Mouse (Mus musculus): Measurements from ENCODE around the gene Olfr1151. TPM values are rescaled to one million over a fixed set of nuclear protein-coding genes. Genes with fewer than 3 reads are reported as not detected.

Gene Olfr1151
- not detected in 2 replicates for total RNA-seq (2014; fragmentation: Nextera tagmentation)
- total RNA-seq (2017), result not detected in 2 replicates

- ATAC-seq (replicated peaks; ENCODE audit: poor library complexity, severe bottlenecking), result no peak
Observed at GRCm38 (mm10) chr2:87855562-87855961, at the start of gene Olfr1151. TSS of gene Olfr1151 (plus strand) at chr2:87855862.

GRCm38 (mm10) chr2:87809522-87809921 lies 46.1 kb upstream of the Olfr1151 start, which contains the start of gene Olfr1145:
TSS of gene Olfr1145 (plus strand) at chr2:87809822.
- ATAC-seq (replicated peaks; ENCODE audit: poor library complexity, severe bottlenecking), result no peak

- ATAC-seq (replicated peaks; ENCODE audit: poor library complexity, severe bottlenecking), result no peak
Observed at GRCm38 (mm10) chr2:87830233-87830632, 25.4 kb upstream of the Olfr1151 start, which contains the start of gene Olfr1148. TSS of gene Olfr1148 (plus strand) at chr2:87830533.

- ATAC-seq (replicated peaks; ENCODE audit: poor library complexity, severe bottlenecking), result no peak
Observed at GRCm38 (mm10) chr2:87843693-87844092, 12.0 kb upstream of the Olfr1151 start, which contains the start of gene Olfr1150-ps1. TSS of gene Olfr1150-ps1 (plus strand) at chr2:87843993.

- ATAC-seq (replicated peaks; ENCODE audit: poor library complexity, severe bottlenecking), result no peak
Observed at GRCm38 (mm10) chr2:87866192-87866591, 10.5 kb downstream of the Olfr1151 start, which contains the start of gene Olfr1152. TSS of gene Olfr1152 (plus strand) at chr2:87866492.

- ATAC-seq (replicated peaks; ENCODE audit: poor library complexity, severe bottlenecking), result no peak
Observed at GRCm38 (mm10) chr2:87894662-87895061, 39.0 kb downstream of the Olfr1151 start, which contains the start of gene Olfr1153. TSS of gene Olfr1153 (plus strand) at chr2:87894962.

GRCm38 (mm10) chr2:87905066-87905465 lies 49.4 kb downstream of the Olfr1151 start, which contains the start of gene Olfr1154:
TSS of gene Olfr1154 (minus strand) at chr2:87905166.
- no peak for ATAC-seq (replicated peaks; ENCODE audit: poor library complexity, severe bottlenecking)

Other genes starting within 250 kb of the Olfr1151 start
- not detected in 2 replicates for gene Olfr1130, start 249.7 kb upstream of the Olfr1151 start, total RNA-seq (2014; fragmentation: Nextera tagmentation)
- gene Olfr1130, start 249.7 kb upstream of the Olfr1151 start, total RNA-seq (2017), result not detected in 2 replicates
- not detected in 2 replicates for gene Olfr1131, start 228.8 kb upstream of the Olfr1151 start, total RNA-seq (2014; fragmentation: Nextera tagmentation)
- not detected in 2 replicates for gene Olfr1131, start 228.8 kb upstream of the Olfr1151 start, total RNA-seq (2017)
- not detected in 2 replicates for gene Olfr1132, start 218.3 kb upstream of the Olfr1151 start, total RNA-seq (2014; fragmentation: Nextera tagmentation)
- not detected in 2 replicates for gene Olfr1132, start 218.3 kb upstream of the Olfr1151 start, total RNA-seq (2017)
- not detected in 2 replicates for gene Olfr1133, start 208.5 kb upstream of the Olfr1151 start, total RNA-seq (2014; fragmentation: Nextera tagmentation)
- gene Olfr1133, start 208.5 kb upstream of the Olfr1151 start, total RNA-seq (2017), result not detected in 2 replicates
- not detected in 2 replicates for gene Olfr1134, start 197.4 kb upstream of the Olfr1151 start, total RNA-seq (2014; fragmentation: Nextera tagmentation)
- not detected in 2 replicates for gene Olfr1134, start 197.4 kb upstream of the Olfr1151 start, total RNA-seq (2017)
- not detected in 2 replicates for gene Olfr1135, start 182.2 kb upstream of the Olfr1151 start, total RNA-seq (2014; fragmentation: Nextera tagmentation)
- gene Olfr1135, start 182.2 kb upstream of the Olfr1151 start, total RNA-seq (2017), result not detected in 2 replicates
- gene Olfr1136, start 161.9 kb upstream of the Olfr1151 start, total RNA-seq (2014; fragmentation: Nextera tagmentation), result not detected in 2 replicates
- gene Olfr1136, start 161.9 kb upstream of the Olfr1151 start, total RNA-seq (2017), result not detected in 2 replicates
- gene Olfr1137, start 142.7 kb upstream of the Olfr1151 start, total RNA-seq (2014; fragmentation: Nextera tagmentation), result not detected in 2 replicates
- not detected in 2 replicates for gene Olfr1137, start 142.7 kb upstream of the Olfr1151 start, total RNA-seq (2017)
- gene Olfr1138, start 115.9 kb upstream of the Olfr1151 start, total RNA-seq (2014; fragmentation: Nextera tagmentation), result not detected in 2 replicates
- not detected in 2 replicates for gene Olfr1138, start 115.9 kb upstream of the Olfr1151 start, total RNA-seq (2017)
- not detected in 2 replicates for gene Olfr1140, start 112.1 kb upstream of the Olfr1151 start, total RNA-seq (2014; fragmentation: Nextera tagmentation)
- gene Olfr1140, start 112.1 kb upstream of the Olfr1151 start, total RNA-seq (2017), result not detected in 2 replicates
- gene Olfr1141, start 101.9 kb upstream of the Olfr1151 start, total RNA-seq (2014; fragmentation: Nextera tagmentation), result not detected in 2 replicates
- gene Olfr1141, start 101.9 kb upstream of the Olfr1151 start, total RNA-seq (2017), result not detected in 2 replicates
- not detected in 2 replicates for gene Olfr152, start 76.4 kb upstream of the Olfr1151 start, total RNA-seq (2014; fragmentation: Nextera tagmentation)
- gene Olfr152, start 76.4 kb upstream of the Olfr1151 start, total RNA-seq (2017), result not detected in 2 replicates
- not detected in 2 replicates for gene Olfr1143, start 55.3 kb upstream of the Olfr1151 start, total RNA-seq (2014; fragmentation: Nextera tagmentation)
- gene Olfr1143, start 55.3 kb upstream of the Olfr1151 start, total RNA-seq (2017), result not detected in 2 replicates
- not detected in 2 replicates for gene Olfr1145, start 46.0 kb upstream of the Olfr1151 start, total RNA-seq (2014; fragmentation: Nextera tagmentation)
- not detected in 2 replicates for gene Olfr1145, start 46.0 kb upstream of the Olfr1151 start, total RNA-seq (2017)
- gene Olfr1148, start 25.3 kb upstream of the Olfr1151 start, total RNA-seq (2014; fragmentation: Nextera tagmentation), result not detected in 2 replicates
- not detected in 2 replicates for gene Olfr1148, start 25.3 kb upstream of the Olfr1151 start, total RNA-seq (2017)
- gene Olfr1150-ps1, start 11.9 kb upstream of the Olfr1151 start, total RNA-seq (2014; fragmentation: Nextera tagmentation), result not detected in 2 replicates
- gene Olfr1150-ps1, start 11.9 kb upstream of the Olfr1151 start, total RNA-seq (2017), result not detected in 2 replicates
- gene Olfr1152, start 10.6 kb downstream of the Olfr1151 start, total RNA-seq (2014; fragmentation: Nextera tagmentation), result not detected in 2 replicates
- not detected in 2 replicates for gene Olfr1152, start 10.6 kb downstream of the Olfr1151 start, total RNA-seq (2017)
- not detected in 2 replicates for gene Olfr1153, start 39.1 kb downstream of the Olfr1151 start, total RNA-seq (2014; fragmentation: Nextera tagmentation)
- gene Olfr1153, start 39.1 kb downstream of the Olfr1151 start, total RNA-seq (2017), result not detected in 2 replicates
- not detected in 2 replicates for gene Olfr1154, start 49.3 kb downstream of the Olfr1151 start, total RNA-seq (2014; fragmentation: Nextera tagmentation)
- gene Olfr1154, start 49.3 kb downstream of the Olfr1151 start, total RNA-seq (2017), result not detected in 2 replicates
- gene Olfr1155, start 89.3 kb downstream of the Olfr1151 start, total RNA-seq (2014; fragmentation: Nextera tagmentation), result not detected in 2 replicates
- gene Olfr1155, start 89.3 kb downstream of the Olfr1151 start, total RNA-seq (2017), result not detected in 2 replicates
- not detected in 2 replicates for gene Olfr1156, start 97.2 kb downstream of the Olfr1151 start, total RNA-seq (2014; fragmentation: Nextera tagmentation)
- gene Olfr1156, start 97.2 kb downstream of the Olfr1151 start, total RNA-seq (2017), result not detected in 2 replicates
- not detected in 2 replicates for gene Olfr1157, start 112.4 kb downstream of the Olfr1151 start, total RNA-seq (2014; fragmentation: Nextera tagmentation)
- gene Olfr1157, start 112.4 kb downstream of the Olfr1151 start, total RNA-seq (2017), result not detected in 2 replicates
- not detected in 2 replicates for gene Olfr74, start 118.8 kb downstream of the Olfr1151 start, total RNA-seq (2014; fragmentation: Nextera tagmentation)
- gene Olfr74, start 118.8 kb downstream of the Olfr1151 start, total RNA-seq (2017), result not detected in 2 replicates
- gene Olfr1158, start 134.3 kb downstream of the Olfr1151 start, total RNA-seq (2014; fragmentation: Nextera tagmentation), result not detected in 2 replicates
- not detected in 2 replicates for gene Olfr1158, start 134.3 kb downstream of the Olfr1151 start, total RNA-seq (2017)
- gene Olfr1160, start 152.4 kb downstream of the Olfr1151 start, total RNA-seq (2014; fragmentation: Nextera tagmentation), result not detected in 2 replicates
- gene Olfr1160, start 152.4 kb downstream of the Olfr1151 start, total RNA-seq (2017), result not detected in 2 replicates
- gene Olfr1161, start 166.9 kb downstream of the Olfr1151 start, total RNA-seq (2014; fragmentation: Nextera tagmentation), result not detected in 2 replicates
- gene Olfr1161, start 166.9 kb downstream of the Olfr1151 start, total RNA-seq (2017), result not detected in 2 replicates
- gene Olfr73, start 181.8 kb downstream of the Olfr1151 start, total RNA-seq (2014; fragmentation: Nextera tagmentation), result not detected in 2 replicates
- not detected in 2 replicates for gene Olfr73, start 181.8 kb downstream of the Olfr1151 start, total RNA-seq (2017)
- not detected in 2 replicates for gene Olfr1162, start 195.3 kb downstream of the Olfr1151 start, total RNA-seq (2014; fragmentation: Nextera tagmentation)
- not detected in 2 replicates for gene Olfr1162, start 195.3 kb downstream of the Olfr1151 start, total RNA-seq (2017)
- gene Olfr1163, start 216.0 kb downstream of the Olfr1151 start, total RNA-seq (2014; fragmentation: Nextera tagmentation), result not detected in 2 replicates
- not detected in 2 replicates for gene Olfr1163, start 216.0 kb downstream of the Olfr1151 start, total RNA-seq (2017)
- not detected in 2 replicates for gene Olfr1164, start 238.1 kb downstream of the Olfr1151 start, total RNA-seq (2014; fragmentation: Nextera tagmentation)
- gene Olfr1164, start 238.1 kb downstream of the Olfr1151 start, total RNA-seq (2017), result not detected in 2 replicates

All from granulocyte monocyte progenitor cell, adult 5-6 weeks (primary cell).